Mouse (Mus musculus) forebrain, embryonic 12.5 days (tissue): ENCODE data around the gene Fahd2a. TPM values are rescaled to one million over a fixed set of nuclear protein-coding genes. Genes with fewer than 3 reads are reported as not detected.

Experiments used
- ATAC-seq: fragments of 200-750 bp; cut with Nextera tagmentation; 2 replicates; pipeline ENCODE4 v1.8.0; 2017; ENCODE audit warnings: moderate TSS enrichment; ENCODE audit not compliant: low FRiP score
- H3K27ac ChIP-seq: fragments of 300-500 bp; sonication (generic); 2 replicates; pipeline ENCODE4 v1.5.1; 2016; ENCODE audit warnings: mild to moderate bottlenecking
- H3K27me3 ChIP-seq: fragments of 300-500 bp; sonication (generic); 2 replicates; pipeline ENCODE4 v1.6.1; 2016; ENCODE audit warnings: mild to moderate bottlenecking
- H3K36me3 ChIP-seq: fragments of 300-500 bp; sonication (generic); replicated peaks from 2 replicates; pipeline ENCODE4 v1.6.1; 2016; ENCODE audit warnings: mild to moderate bottlenecking
- H3K4me1 ChIP-seq: fragments of 300-500 bp; sonication (generic); 2 replicates; pipeline ENCODE4 v1.6.1; 2016
- H3K4me2 ChIP-seq: fragments of 300-500 bp; sonication (generic); 2 replicates; pipeline ENCODE4 v1.6.1; 2016; ENCODE audit warnings: mild to moderate bottlenecking, moderate library complexity
- H3K4me3 ChIP-seq: fragments of 300-500 bp; sonication (generic); replicated peaks from 2 replicates; pipeline ENCODE4 v1.5.1; 2016; ENCODE audit warnings: mild to moderate bottlenecking
- H3K9ac ChIP-seq: fragments of 300-500 bp; sonication (generic); 2 replicates; pipeline ENCODE4 v1.6.1; 2016; ENCODE audit warnings: mild to moderate bottlenecking
- H3K9me3 ChIP-seq: fragments of 300-500 bp; sonication (generic); 2 replicates; pipeline ENCODE4 v1.6.1; 2016
- WGBS: fragments of 180-500 bp; shearing (Covaris S2); methylation state at CpG from one replicate; pipeline ENCODE4 v1.1.7; 2016; 5-methylcytosine and 5-hydroxymethylcytosine counted together
- polyA plus RNA-seq: library from polyadenylated mRNA; unstranded; fragments of >200 nt; fragmentation: Nextera tagmentation; extraction: Ambion mirVana; gene quantifications from 2 replicates; pipeline ENCODE4 v1.2.1, GENCODE M21; 2016

The Fahd2a gene
- polyA plus RNA-seq, 1 experiment from 2014 or later = 24.9 TPM

DNA sequence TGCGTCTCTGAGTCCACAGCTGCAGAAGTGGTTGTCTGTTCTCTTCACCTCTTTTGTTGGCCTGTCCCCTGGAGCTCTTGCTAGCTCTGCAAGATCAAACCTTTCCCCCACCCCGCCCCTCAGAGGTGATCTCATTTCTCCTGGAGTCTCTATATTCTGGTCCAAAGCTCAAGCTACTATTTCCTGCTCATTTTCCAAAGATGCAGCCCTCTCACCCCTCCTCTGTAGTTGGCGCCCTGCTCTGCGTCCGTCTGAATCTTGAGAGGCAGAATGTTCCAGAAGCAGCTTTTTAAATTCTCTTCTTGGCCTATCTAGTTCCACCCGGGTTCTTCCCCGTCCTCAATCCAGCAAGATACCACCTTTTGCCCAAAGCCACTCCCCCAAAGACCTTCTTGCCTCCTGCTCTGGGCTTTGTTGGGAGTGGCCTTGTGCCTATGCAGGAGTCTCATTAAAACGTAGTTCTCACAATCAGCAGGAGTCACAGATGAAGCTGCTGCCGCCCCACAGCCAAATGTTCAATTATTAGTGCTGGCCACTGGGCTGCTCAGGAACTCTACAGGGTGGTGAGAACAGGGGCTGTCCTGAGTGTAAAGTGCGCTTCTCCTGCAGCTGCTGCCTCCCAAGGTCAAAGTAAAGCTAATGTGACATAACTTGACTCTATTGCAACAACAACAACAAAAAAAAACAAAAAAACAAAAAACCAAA lies 25.9 kb downstream of the Fahd2a start:
- ATAC-seq = no peak
- 69% methylated on average over 10 of the region's 10 CpGs for WGBS
- H3K4me2 ChIP-seq = no peak overlapping the region

GRCm38 (mm10) chr2:127416706-127417105 lies 27.7 kb downstream of the Fahd2a start:
- Histone ChIP-seq H3K4me2 (no peak overlapping the region), H3K9me3 (no peaks in the 10 kb centered on the region), H3K27me3 (no peaks in the 10 kb centered on the region), H3K27ac (no peak overlapping the region), H3K9ac (no peak overlapping the region), H3K4me1 (no peaks in the 10 kb centered on the region), H3K4me3 (no peak overlapping the region), H3K36me3 (no peaks in the 10 kb centered on the region)
- ATAC-seq = no peak
- WGBS = 57% methylated on average over 3 of the region's 3 CpGs

More for the DNA sequence above, 25.9 kb downstream of the Fahd2a start:
- Histone ChIP-seq H3K9ac (no peak overlapping the region), H3K4me1 (no peaks in the 10 kb centered on the region), H3K4me3 (no peak overlapping the region), H3K36me3 (no peaks in the 10 kb centered on the region), H3K9me3 (no peaks in the 10 kb centered on the region), H3K27ac (no peak overlapping the region), H3K27me3 (no peaks in the 10 kb centered on the region)

DNA sequence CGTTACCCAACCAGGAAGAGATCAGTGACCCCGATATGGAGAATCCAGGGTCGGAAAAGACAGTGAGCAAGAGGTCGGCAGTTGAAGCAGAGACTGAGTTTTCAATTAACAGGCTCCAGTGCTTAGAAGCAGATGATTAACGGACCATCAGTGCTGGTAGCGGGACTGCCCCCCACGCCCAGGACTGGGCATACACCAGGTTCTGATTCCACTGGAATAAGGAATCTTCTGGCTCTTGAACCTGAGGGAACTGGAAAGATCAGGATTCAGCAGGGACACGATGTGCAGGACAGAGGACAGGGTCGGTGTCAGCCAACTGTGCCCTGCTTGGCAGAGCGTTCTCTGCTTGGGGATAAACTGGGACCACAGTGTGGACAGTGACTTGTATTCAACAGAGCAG lies 28.6 kb downstream of the Fahd2a start:
- Histone ChIP-seq H3K27me3 (no peaks in the 10 kb centered on the region), H3K27ac (no peak overlapping the region), H3K9ac (no peak overlapping the region), H3K9me3 (no peaks in the 10 kb centered on the region), H3K4me2 (no peak overlapping the region), H3K4me3 (no peak overlapping the region), H3K4me1 (no peaks in the 10 kb centered on the region), H3K36me3 (no peaks in the 10 kb centered on the region)
- ATAC-seq = no peak
- WGBS = 80% methylated on average over 10 of the region's 10 CpGs

GRCm38 (mm10) chr2:127411126-127411525 lies 33.2 kb downstream of the Fahd2a start:
- no peaks in the 10 kb centered on the region for H3K4me1 ChIP-seq
- 89% methylated on average over 6 of the region's 6 CpGs for WGBS
- H3K27ac ChIP-seq = no peak overlapping the region
- H3K36me3 ChIP-seq = no peaks in the 10 kb centered on the region
- ATAC-seq = no peak
- H3K4me2 ChIP-seq = no peak overlapping the region
- H3K9ac ChIP-seq = no peak overlapping the region
- peaks cover 3% of the 10 kb centered on the region; the same call in 1 of the 2 replicates for H3K27me3 ChIP-seq
- H3K4me3 ChIP-seq = no peak overlapping the region
- H3K9me3 ChIP-seq = no peaks in the 10 kb centered on the region

- Histone ChIP-seq H3K4me1 (no peaks in the 10 kb centered on the region), H3K27me3 (no peaks in the 10 kb centered on the region), H3K9me3 (no peaks in the 10 kb centered on the region), H3K4me3 (no peak overlapping the region), H3K36me3 (no peaks in the 10 kb centered on the region), H3K4me2 (no peak overlapping the region), H3K27ac (no peak overlapping the region), H3K9ac (no peak overlapping the region)
- ATAC-seq = no peak
- 90% methylated on average over 7 of the region's 7 CpGs for WGBS
Observed at GRCm38 (mm10) chr2:127398738-127399137, 45.6 kb downstream of the Fahd2a start.

- Histone ChIP-seq H3K4me3 (no peak overlapping the region), H3K27me3 (no peaks in the 10 kb centered on the region), H3K27ac (no peak overlapping the region), H3K4me2 (no peak overlapping the region), H3K9ac (no peak overlapping the region), H3K36me3 (no peaks in the 10 kb centered on the region), H3K9me3 (no peaks in the 10 kb centered on the region), H3K4me1 (no peaks in the 10 kb centered on the region)
- WGBS = 85% methylated on average over 5 of the region's 5 CpGs
- no peak for ATAC-seq
Observed at GRCm38 (mm10) chr2:127394606-127395161, 49.7 kb downstream of the Fahd2a start.

DNA sequence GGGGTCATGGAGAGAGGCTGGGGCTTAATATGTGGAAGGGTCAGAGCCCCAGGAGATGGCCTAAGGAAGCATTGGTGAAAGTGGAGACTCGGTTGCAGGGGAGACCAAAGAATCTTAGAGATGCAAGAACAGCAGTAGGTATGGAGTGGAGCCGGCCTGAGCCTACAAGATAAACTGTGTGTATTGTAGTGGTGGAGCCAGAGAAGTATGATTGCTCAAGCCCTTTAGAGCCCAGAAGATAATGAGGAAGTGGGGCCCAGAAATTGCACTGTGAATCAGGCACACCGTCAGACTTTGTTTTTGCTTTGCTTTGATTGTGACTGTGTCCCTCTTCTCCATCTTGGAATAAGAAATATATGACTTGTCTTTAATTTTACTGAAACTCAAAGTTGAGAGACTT lies 53.0 kb downstream of the Fahd2a start:
- Histone ChIP-seq H3K27ac (no peak overlapping the region), H3K4me3 (no peak overlapping the region), H3K9me3 (no peaks in the 10 kb centered on the region), H3K4me1 (no peaks in the 10 kb centered on the region), H3K4me2 (no peak overlapping the region), H3K27me3 (no peaks in the 10 kb centered on the region), H3K36me3 (no peaks in the 10 kb centered on the region), H3K9ac (no peak overlapping the region)
- 77% methylated on average over 3 of the region's 3 CpGs for WGBS
- ATAC-seq = no peak

GRCm38 (mm10) chr2:127390846-127391245 lies 53.5 kb downstream of the Fahd2a start:
- ATAC-seq = no peak
- Histone ChIP-seq H3K36me3 (no peaks in the 10 kb centered on the region), H3K4me3 (no peak overlapping the region), H3K9ac (no peak overlapping the region), H3K27me3 (no peaks in the 10 kb centered on the region), H3K4me2 (no peak overlapping the region), H3K27ac (no peak overlapping the region), H3K9me3 (no peaks in the 10 kb centered on the region), H3K4me1 (no peaks in the 10 kb centered on the region)
- WGBS = 76% methylated on average over 4 of the region's 4 CpGs

- ATAC-seq = no peak
- H3K9ac ChIP-seq = no peak overlapping the region
- no peaks in the 10 kb centered on the region for H3K9me3 ChIP-seq
- no peak overlapping the region for H3K4me3 ChIP-seq
- 90% methylated on average over 3 of the region's 3 CpGs for WGBS
- H3K4me2 ChIP-seq = no peak overlapping the region
- no peak overlapping the region for H3K27ac ChIP-seq
- H3K36me3 ChIP-seq = no peaks in the 10 kb centered on the region
- no peaks in the 10 kb centered on the region for H3K4me1 ChIP-seq
- H3K27me3 ChIP-seq = no peaks in the 10 kb centered on the region
Observed at GRCm38 (mm10) chr2:127390352-127390751, 54.0 kb downstream of the Fahd2a start.

GRCm38 (mm10) chr2:127387521-127387920 lies 56.8 kb downstream of the Fahd2a start:
- Histone ChIP-seq H3K27me3 (no peaks in the 10 kb centered on the region), H3K27ac (no peak overlapping the region), H3K9ac (no peak overlapping the region), H3K4me3 (no peak overlapping the region), H3K9me3 (no peaks in the 10 kb centered on the region), H3K4me1 (no peaks in the 10 kb centered on the region), H3K4me2 (no peak overlapping the region), H3K36me3 (no peaks in the 10 kb centered on the region)
- no peak for ATAC-seq
- 91% methylated on average over 2 of the region's 2 CpGs for WGBS

Other genes with a start within 250 kb of the Fahd2a start
- gene 1810024B03Rik, start 236.3 kb downstream of the Fahd2a start, polyA plus RNA-seq = 3.0 and 3.1 TPM in 2 replicates
- 95.9 and 100 TPM in 2 replicates for gene Snrnp200, start 236.2 kb downstream of the Fahd2a start, polyA plus RNA-seq
- gene Ciao1, start 196.7 kb downstream of the Fahd2a start, polyA plus RNA-seq = 51.3 and 55.0 TPM in 2 replicates
- gene Tmem127, start 196.7 kb downstream of the Fahd2a start, polyA plus RNA-seq = 29.6 and 33.0 TPM in 2 replicates
- gene Stard7, start 174.3 kb downstream of the Fahd2a start, polyA plus RNA-seq = 103 TPM in 2 replicates
- gene Dusp2, start 108.4 kb downstream of the Fahd2a start, polyA plus RNA-seq = 3.9 and 4.8 TPM in 2 replicates
- not detected in 2 replicates for gene Astl, start 105.9 kb downstream of the Fahd2a start, polyA plus RNA-seq
- gene Adra2b, start 81.4 kb downstream of the Fahd2a start, polyA plus RNA-seq = 1.5 and 1.9 TPM in 2 replicates
- gene Gpat2, start 19.4 kb downstream of the Fahd2a start, polyA plus RNA-seq = 0.14 and 0.22 TPM in 2 replicates
- 3.8 and 4.6 TPM in 2 replicates for gene Kcnip3, start 77.5 kb upstream of the Fahd2a start, polyA plus RNA-seq
- 0.26 and 0.41 TPM in 2 replicates for gene Prom2, start 96.9 kb upstream of the Fahd2a start, polyA plus RNA-seq
- 8.0 and 8.4 TPM in 2 replicates for gene Zfp661, start 142.5 kb upstream of the Fahd2a start, polyA plus RNA-seq
- 175 and 179 TPM in 2 replicates for gene Mrps5, start 142.7 kb upstream of the Fahd2a start, polyA plus RNA-seq
- gene Mal, start 212.1 kb upstream of the Fahd2a start, polyA plus RNA-seq = 0.54 and 0.73 TPM in 2 replicates